Mouse (Mus musculus) liver (tissue): ENCODE measurements around the gene Olfr1042.
"Not testable (repeated sequence)": the region's sequence is repeated elsewhere in the genome, so short reads cannot be mapped to it uniquely, and the experiment has no call there.

ENCODE experiments used
- DNase-seq: peaks from one replicate; pipeline ENCODE4 v3.0.0-alpha.2; 2020; ENCODE audit warnings: mixed read lengths

Gene Olfr1042

GRCm38 (mm10) chr2:86161738-86162137 is at the start of gene Olfr1042:
TSS of gene Olfr1042 (minus strand) at chr2:86161838.
- DNase-seq: no peak

GRCm38 (mm10) chr2:86202909-86203308 is 41.3 kb upstream of the Olfr1042 start, which contains the start of gene Olfr1045:
TSS of gene Olfr1045 (minus strand) at chr2:86203009.
- no peak for DNase-seq

- no peak for DNase-seq
Measured at GRCm38 (mm10) chr2:86195863-86196262, 34.2 kb upstream of the Olfr1042 start.

DNA sequence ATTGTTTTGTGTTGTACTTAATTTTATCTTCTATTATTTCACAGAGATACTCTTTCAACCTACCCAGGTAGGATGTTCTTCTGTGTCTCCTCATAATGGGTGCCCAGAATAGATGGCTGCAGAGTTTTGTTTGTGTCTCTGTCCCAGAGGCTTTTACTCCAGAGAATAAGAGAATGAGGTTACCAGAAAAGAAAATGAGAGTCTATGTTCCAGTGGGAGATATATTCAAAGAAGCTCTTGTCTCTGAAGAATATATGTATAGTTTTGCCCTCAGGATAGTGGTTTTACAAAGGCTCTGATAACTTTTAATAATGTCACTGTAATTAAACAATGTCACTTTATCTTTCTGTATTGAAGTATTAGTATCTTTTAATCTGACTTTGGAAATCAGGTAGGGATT is 23.9 kb upstream of the Olfr1042 start, which contains the start of gene Olfr52:
TSS of gene Olfr52 (minus strand) at position 101 of the 400 bp plus-strand sequence.
- no peak for DNase-seq

- DNase-seq: no peak
Measured at GRCm38 (mm10) chr2:86179950-86180349, 18.3 kb upstream of the Olfr1042 start.

DNA sequence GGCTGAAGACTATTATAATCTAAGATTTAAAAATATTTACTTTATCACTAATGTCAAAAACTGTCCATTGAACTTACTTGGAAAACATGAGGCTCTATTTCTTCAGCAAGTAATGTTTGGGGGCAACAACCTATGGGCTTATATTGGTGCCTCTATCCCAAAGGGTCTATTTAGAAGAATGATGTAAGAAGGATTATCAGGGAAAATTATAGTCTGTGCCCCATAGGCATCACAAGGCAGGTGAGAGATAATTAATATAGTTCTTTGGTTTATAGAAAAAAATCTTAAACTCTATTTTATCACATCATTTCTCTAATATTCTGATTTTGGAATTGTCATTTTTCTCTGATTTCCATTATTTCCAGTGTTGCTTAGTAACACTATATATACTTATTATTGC is 16.1 kb upstream of the Olfr1042 start, which contains the start of gene Olfr1044:
TSS of gene Olfr1044 (minus strand) at position 101 of the 400 bp plus-strand sequence.
- DNase-seq: no peak

DNA sequence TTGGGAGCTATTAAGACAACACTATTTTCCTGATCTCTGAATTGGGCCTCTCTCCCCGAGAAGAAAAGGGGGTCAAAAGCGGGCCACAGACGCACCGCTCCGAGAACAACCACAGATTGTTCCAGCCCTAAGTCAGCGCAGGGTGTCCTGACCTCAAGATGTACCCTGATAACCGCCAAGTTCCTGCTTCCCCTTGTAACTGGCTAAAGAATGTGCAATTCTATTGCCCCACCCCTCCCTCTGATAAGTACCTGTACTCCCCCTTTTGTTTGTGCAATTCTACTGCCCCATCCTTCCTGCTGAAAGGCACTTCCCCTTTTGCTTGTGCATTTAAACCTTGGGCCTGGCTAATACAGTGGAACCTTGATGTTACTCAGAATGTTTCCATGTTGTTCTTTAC is 13.8 kb upstream of the Olfr1042 start:
- DNase-seq: not testable (repeated sequence)

DNA sequence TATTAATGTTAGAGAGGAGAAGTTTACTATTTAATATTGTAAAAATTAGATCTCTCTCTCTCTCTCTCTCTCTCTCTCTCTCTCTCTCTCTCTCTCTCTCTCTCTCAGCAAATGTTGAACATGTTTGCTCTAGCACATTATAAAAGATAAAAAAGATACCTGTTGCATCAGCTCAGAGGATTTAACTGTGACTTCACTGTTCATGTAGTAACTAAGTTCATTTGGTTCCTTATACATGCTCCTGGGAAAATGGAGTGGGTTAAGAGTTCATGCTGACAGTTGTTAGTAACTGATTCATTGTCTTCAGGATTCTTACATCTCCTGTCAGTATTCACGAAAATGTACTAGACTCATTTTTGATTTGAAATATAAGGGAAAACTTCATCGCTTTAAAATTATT is 5.8 kb upstream of the Olfr1042 start, which contains the start of gene Olfr1043:
TSS of gene Olfr1043 (minus strand) at position 101 of the 400 bp plus-strand sequence.
- no peak for DNase-seq

- no peak for DNase-seq
Measured at GRCm38 (mm10) chr2:86146632-86147031, 15.0 kb downstream of the Olfr1042 start, which contains the start of gene Olfr1040. TSS of gene Olfr1040 (minus strand) at chr2:86146732.

DNA sequence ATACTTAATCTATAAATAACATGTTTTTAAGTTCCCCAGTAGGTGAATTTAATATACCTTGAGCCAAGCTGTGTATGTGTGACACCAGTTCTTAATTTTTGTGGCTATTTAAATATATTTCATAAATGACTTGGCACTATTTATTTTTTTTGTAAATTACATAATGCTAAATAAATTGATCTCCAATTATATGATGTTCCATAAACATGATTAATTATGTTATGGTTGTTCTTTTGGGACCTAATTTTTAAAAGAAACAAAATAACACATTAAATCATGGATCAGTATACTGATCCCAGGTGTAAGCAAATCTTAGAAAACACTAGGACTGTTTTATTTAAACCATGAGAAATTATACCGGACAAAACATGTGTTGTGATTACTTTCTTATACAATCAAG is 25.8 kb downstream of the Olfr1042 start, which contains the start of gene Olfr1039:
TSS of gene Olfr1039 (minus strand) at position 101 of the 400 bp plus-strand sequence.
- no peak for DNase-seq
